33 mouse cellular contexts compared by ENCODE assay signal in the genomic region with DNA sequence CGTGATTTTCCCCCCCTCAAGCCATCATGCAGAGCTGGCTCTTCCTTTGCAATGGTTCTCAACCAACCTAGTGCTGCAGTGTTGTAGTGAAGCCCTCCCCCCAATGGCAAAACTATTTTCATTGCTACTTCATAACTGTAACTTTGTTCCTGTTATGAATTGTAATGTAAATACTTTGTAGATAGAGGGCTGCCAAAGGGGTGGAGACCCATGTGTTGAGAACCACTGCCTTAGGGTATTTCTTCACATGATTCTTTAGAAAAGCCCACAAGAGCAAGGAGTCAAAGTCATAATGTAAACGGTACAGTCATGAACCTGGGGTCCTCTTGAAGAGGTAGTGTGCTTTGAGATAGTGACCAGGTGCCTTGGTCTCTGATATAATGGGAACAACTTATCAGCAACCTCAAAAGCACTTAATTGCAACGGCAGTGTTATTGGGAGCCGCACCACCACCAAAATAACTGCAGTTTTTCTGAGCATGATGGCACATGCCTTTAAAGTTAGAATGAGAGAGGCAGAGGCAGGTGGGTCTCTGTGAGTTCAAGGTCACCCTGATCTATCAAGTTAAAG.
DNase-seq lines count a peak whose midpoint lies in the region; ATAC-seq and TF ChIP-seq lines count a peak whose summit lies in the region.
"Had no signal": no experiment of that assay in that cellular context is flagged by ENCODE, and none has a peak within 500 bp of the region (broad histone marks: within the 10 kb centered on the region; RNA-seq: fewer than 3 reads in every experiment).

No protein-coding gene starts in this region.

- H3K27me3 ChIP-seq in testis, adult 2 months (ENCODE audit: control insufficient read depth, insufficient read depth, low read length) = no peaks in the 10 kb centered on the region
- no peaks in the 10 kb centered on the region for H3K27me3 ChIP-seq in lung, embryonic 15.5 days
- H3K27me3 ChIP-seq in forebrain, embryonic 16.5 days (replicated peaks; ENCODE audit: control insufficient read depth, insufficient read depth, low read length) = no peaks in the 10 kb centered on the region
- H3K27me3 ChIP-seq: CH12.LX; embryonic facial prominence, embryonic 13.5 days; forebrain, embryonic 15.5 days; hindbrain, embryonic 12.5 days; intestine, embryonic 15.5 days; liver, embryonic 13.5 days; midbrain, embryonic 13.5 days; neural tube, embryonic 13.5 days; Patski had no signal

- no peak overlapping the region for H3K27ac ChIP-seq in testis, adult 2 months (ENCODE audit: control insufficient read depth, insufficient read depth, low read depth, low read length)
- H3K27ac ChIP-seq in lung, embryonic 15.5 days = 0 out of 2 replicates have a peak overlapping the region, but pooled peaks have one; percentile 1
- no peak overlapping the region for H3K27ac ChIP-seq in forebrain, embryonic 16.5 days (ENCODE audit: low read length)
- H3K27ac ChIP-seq: embryonic facial prominence, embryonic 13.5 days; forebrain, embryonic 10.5 days; forebrain, embryonic 15.5 days; heart, embryonic 10.5 days; heart, embryonic 15.5 days; hindbrain, embryonic 12.5 days; hindbrain, postnatal 0 days; intestine, embryonic 15.5 days; layer of hippocampus, adult 2 months; left cerebral cortex, adult 2 months; limb, embryonic 12.5 days; liver, embryonic 13.5 days; midbrain, embryonic 13.5 days; neural tube, embryonic 13.5 days had no signal

- WGBS in lung, embryonic 15.5 days = 47% methylated on average over 4 of the region's 4 CpGs
- WGBS in forebrain, embryonic 16.5 days = 90% methylated on average over 4 of the region's 4 CpGs

- no peak for TF ChIP-seq POLR2A in testis, adult 2 months (IDR thresholded peaks at IDR 0.05; ENCODE audit: control insufficient read depth, low read depth, low read length)

- H3K4me1 ChIP-seq in testis, adult 2 months (ENCODE audit: control insufficient read depth, insufficient read depth, low read length) = no peaks in the 10 kb centered on the region
- peaks cover 28% of the 10 kb centered on the region for H3K4me1 ChIP-seq in lung, embryonic 15.5 days
- no peaks in the 10 kb centered on the region for H3K4me1 ChIP-seq in forebrain, embryonic 16.5 days (replicated peaks; ENCODE audit: control insufficient read depth, insufficient read depth, low read length)
- H3K4me1 ChIP-seq: embryonic facial prominence, embryonic 13.5 days; forebrain, embryonic 15.5 days; intestine, embryonic 15.5 days; limb, embryonic 12.5 days had no signal

- H3K4me3 ChIP-seq in testis, adult 2 months (ENCODE audit: control insufficient read depth, low read depth, low read length) = peak overlapping the region; percentile 14; the same call in 1 of the 2 replicates
- no peak overlapping the region for H3K4me3 ChIP-seq in lung, embryonic 15.5 days
- no peak overlapping the region for H3K4me3 ChIP-seq in forebrain, embryonic 16.5 days (replicated peaks; ENCODE audit: low read length)
- H3K4me3 ChIP-seq: embryonic facial prominence, embryonic 13.5 days; forebrain, embryonic 10.5 days; forebrain, embryonic 15.5 days; heart, embryonic 10.5 days; heart, embryonic 15.5 days; hindbrain, embryonic 12.5 days; intestine, embryonic 15.5 days; layer of hippocampus, adult 2 months; left cerebral cortex, adult 2 months; limb, embryonic 12.5 days; liver, embryonic 13.5 days; megakaryocyte, embryonic 14.5 days; midbrain, embryonic 13.5 days; neural tube, embryonic 13.5 days had no signal

- H3K36me3 ChIP-seq in testis, adult 2 months (ENCODE audit: control insufficient read depth, insufficient read depth, low read length) = no peaks in the 10 kb centered on the region
- no peaks in the 10 kb centered on the region for H3K36me3 ChIP-seq in lung, embryonic 15.5 days
- H3K36me3 ChIP-seq in forebrain, embryonic 16.5 days (ENCODE audit: control insufficient read depth, insufficient read depth) = no peaks in the 10 kb centered on the region
- H3K36me3 ChIP-seq: embryonic facial prominence, embryonic 13.5 days; forebrain, embryonic 10.5 days; forebrain, embryonic 15.5 days; heart, embryonic 10.5 days; heart, embryonic 15.5 days; hindbrain, embryonic 12.5 days; intestine, embryonic 15.5 days; limb, embryonic 12.5 days; liver, embryonic 13.5 days; midbrain, embryonic 13.5 days; neural tube, embryonic 13.5 days had no signal

- DNase-seq in testis, postnatal 10 days (ENCODE audit: low spot score) = no peak
- peak; percentile 72 for DNase-seq in lung, postnatal 25 days (ENCODE audit: low spot score)
- DNase-seq in adrenal gland, postnatal 4 days (ENCODE audit: low spot score in 2 of 2) = no peak
- no peak for DNase-seq in gastrocnemius, postnatal 4 days (ENCODE audit: low spot score in 2 of 2)
- DNase-seq: adrenal gland, postnatal 14 days; B cell, adult 2 months; cerebellum, adult 18-20 months; cerebellum, postnatal 10 days; heart, postnatal 36 days; kidney, adult 2 months; kidney, postnatal 36 days; liver, embryonic 13.5 days; thymus, adult 18-20 months; thymus, postnatal 25 days had no signal

- no peaks in the 10 kb centered on the region for H3K9me3 ChIP-seq in lung, embryonic 15.5 days
- no peaks in the 10 kb centered on the region for H3K9me3 ChIP-seq in forebrain, embryonic 16.5 days (ENCODE audit: control insufficient read depth, low read length)
- H3K9me3 ChIP-seq: embryonic facial prominence, embryonic 13.5 days; forebrain, embryonic 10.5 days; forebrain, embryonic 15.5 days; heart, embryonic 10.5 days; heart, embryonic 15.5 days; hindbrain, embryonic 12.5 days; intestine, embryonic 15.5 days; limb, embryonic 12.5 days; liver, embryonic 13.5 days; megakaryocyte, embryonic 14.5 days; midbrain, embryonic 13.5 days; neural tube, embryonic 13.5 days had no signal

- no peak for TF ChIP-seq CTCF in testis, adult 2 months (IDR thresholded peaks at IDR 0.05; ENCODE audit: control insufficient read depth, insufficient read depth, insufficient replicate concordance, low read depth, low read length)

- no peak overlapping the region for H3K4me2 ChIP-seq in lung, embryonic 15.5 days
- no peak overlapping the region for H3K4me2 ChIP-seq in forebrain, embryonic 16.5 days (ENCODE audit: low read length)
- H3K4me2 ChIP-seq: embryonic facial prominence, embryonic 13.5 days; forebrain, embryonic 15.5 days; heart, embryonic 15.5 days; hindbrain, embryonic 12.5 days; intestine, embryonic 15.5 days; limb, embryonic 12.5 days; liver, embryonic 13.5 days; midbrain, embryonic 13.5 days; neural tube, embryonic 13.5 days had no signal

- H3K9ac ChIP-seq in lung, embryonic 15.5 days = no peak overlapping the region
- H3K9ac ChIP-seq in forebrain, embryonic 16.5 days (replicated peaks; ENCODE audit: low read depth, low read length) = no peak overlapping the region
- H3K9ac ChIP-seq: embryonic facial prominence, embryonic 13.5 days; forebrain, embryonic 15.5 days; heart, embryonic 15.5 days; hindbrain, embryonic 12.5 days; intestine, embryonic 15.5 days; limb, embryonic 12.5 days; liver, embryonic 13.5 days; midbrain, embryonic 13.5 days; neural tube, embryonic 13.5 days had no signal

- peak; percentile 41; the same call in 1 of the 2 replicates for ATAC-seq in lung, embryonic 15.5 days (ENCODE audit: borderline replicate concordance, extremely low read depth, low FRiP score, low TSS enrichment)
- no peak for ATAC-seq in forebrain, embryonic 16.5 days
- ATAC-seq: forebrain, embryonic 15.5 days; hindbrain, postnatal 0 days; intestine, embryonic 15.5 days; midbrain, embryonic 13.5 days; Patski had no signal
